Mouse (Mus musculus) embryo, embryonic 10 days (tissue): ENCODE measurements around the gene Echs1.

ENCODE experiments used
- DNase-seq: peaks from one replicate; pipeline ENCODE4 v3.0.0-alpha.2; 2015; ENCODE audit warnings: low spot score

The Echs1 gene

DNA sequence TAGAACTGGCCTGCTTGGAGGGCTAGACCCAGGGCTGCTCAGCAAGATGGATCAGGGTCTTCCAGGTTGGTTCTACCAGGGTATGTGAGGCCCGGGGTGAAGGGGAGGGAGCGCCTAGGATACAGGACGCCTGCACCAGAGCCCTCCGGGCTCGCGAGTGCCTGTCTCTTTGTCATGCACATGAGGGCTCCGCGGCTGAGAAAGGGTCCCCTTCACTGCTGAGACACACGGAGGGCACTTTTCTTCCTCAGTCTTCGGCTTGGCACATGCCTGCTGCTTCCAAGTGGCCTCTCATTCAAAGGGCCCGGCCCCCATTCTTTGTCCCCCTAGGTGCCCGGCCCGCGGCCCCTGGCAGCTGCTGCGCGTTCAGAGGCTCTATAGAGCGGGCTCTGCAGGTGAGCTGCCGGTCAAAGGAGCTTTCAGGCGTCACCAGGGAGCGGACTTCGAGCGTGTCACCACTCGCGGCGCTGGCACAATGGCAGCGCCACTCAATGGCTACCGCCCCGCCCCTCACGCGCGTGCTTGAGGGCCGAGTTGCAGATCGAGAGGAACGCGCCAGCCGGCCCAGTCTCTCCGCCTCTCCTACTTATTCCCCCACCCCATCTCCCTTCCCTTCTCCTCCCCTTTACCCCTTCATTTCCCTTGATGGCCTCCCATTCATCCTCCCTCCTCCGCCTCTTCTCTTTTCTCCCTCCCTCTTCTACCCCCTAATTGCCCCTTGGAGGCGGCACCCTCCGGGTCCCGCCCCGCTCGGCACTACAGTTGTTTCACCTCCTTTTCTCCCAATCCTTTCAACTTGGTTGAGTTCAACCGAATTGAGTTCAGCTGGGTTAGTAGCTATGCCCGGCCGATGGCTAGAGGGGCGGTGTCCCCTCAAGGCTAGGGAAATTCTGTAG is 55.1 kb downstream of the Echs1 start:
- peak; percentile 86 for DNase-seq

DNA sequence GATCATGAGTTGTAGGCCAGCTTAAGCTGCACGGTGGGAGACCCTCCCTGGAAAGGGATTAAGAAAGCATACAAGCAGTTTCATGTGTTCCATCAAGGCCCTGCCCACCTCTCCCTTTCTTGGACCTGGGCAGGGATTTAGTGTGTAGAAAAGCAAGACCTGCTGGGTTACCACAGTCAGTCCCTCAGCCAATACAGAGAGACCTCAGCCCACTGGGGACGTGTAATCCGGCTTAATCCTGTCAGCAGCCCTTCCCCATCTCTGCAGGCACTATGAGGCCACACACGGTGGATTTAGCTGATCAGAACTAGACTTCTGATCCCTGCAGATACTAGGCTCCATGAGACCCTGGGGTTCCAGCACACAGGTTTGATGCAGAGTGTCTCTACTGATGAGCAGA is 56.7 kb downstream of the Echs1 start:
- DNase-seq, result peak; percentile 31

DNA sequence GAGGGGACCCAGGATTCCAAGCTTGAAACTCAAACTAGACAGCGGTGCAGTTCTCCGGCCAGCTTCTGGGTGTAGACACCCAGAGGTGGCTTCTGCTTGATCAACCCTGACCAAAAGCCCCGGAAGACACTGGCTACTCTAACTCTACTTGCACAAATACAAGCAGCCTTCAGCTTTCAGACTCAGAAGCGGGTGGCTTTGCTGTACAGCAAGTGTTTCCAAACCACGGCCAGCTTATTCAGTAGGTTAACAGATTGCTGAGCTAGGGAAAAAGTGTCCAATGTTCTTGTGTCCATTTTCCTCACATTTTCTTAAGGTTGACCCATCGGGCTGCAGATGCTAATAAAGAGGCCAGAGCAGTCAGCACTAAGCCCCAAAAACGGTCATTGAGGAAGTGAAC is 57.7 kb downstream of the Echs1 start:
- DNase-seq, result no peak

DNA sequence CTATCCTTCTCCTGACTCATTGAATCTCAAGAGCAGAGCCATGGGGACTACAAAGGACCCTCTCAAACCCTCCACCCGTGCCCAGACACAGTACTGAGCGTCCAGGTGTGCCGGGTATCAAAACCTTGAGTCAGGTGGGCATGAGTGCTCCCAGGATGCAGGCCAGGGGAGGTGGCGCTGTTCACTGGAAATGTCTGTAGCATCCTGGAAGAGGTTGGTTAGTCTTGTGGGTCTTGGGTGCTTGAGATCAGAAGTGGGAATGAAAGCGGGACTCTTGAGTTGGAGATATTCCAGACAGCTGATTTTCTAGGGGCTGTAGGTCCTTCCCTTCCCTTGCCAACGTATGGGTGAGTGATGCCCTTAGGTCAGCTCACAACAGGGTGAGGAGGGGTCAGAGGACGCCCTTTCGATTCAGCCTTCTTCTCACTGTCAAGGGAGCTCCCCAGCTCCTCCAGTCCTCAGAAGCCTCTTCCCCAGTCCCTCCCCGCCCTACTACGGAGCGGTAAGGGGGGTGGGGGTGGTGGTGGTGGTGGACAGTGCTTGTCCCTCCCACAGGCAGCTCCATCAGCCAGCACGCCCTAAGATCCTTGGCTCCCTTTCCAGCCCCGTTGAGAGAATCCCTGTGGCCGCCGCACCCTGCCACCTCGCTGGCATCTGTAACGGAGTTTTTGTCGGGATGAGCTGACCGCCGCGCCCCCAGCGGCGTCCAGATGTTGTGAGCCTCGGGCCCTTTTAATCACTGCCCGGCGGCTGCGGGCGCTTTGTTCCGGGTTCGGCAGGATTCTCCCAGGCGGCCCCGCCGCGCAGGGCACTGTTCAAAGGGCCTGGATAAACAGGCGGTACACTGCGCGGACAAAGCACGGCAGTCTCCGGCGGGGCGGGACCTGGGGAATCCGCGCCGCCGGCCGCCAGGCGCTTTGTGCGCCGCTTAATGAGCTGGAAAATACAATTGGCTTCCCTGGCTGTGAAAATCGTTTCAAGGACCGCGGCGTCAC is 58.6 kb downstream of the Echs1 start:
- DNase-seq, result peak; percentile 85
